Mouse (Mus musculus): Measurements from ENCODE around the gene Notch2.

- no peak for TF ChIP-seq CTCF (IDR thresholded peaks at IDR 0.05; ENCODE audit: insufficient read depth, low read length)
- TF ChIP-seq POLR2A (IDR thresholded peaks at IDR 0.05; ENCODE audit: borderline replicate concordance, extremely low read depth, low read depth, low read length), result no peak
Observed at GRCm38 (mm10) chr3:98106115-98106514, 92.8 kb downstream of the Notch2 start.
